Mouse (Mus musculus) intestine, postnatal 0 days (tissue): ENCODE measurements around the gene Ptbp3. TPM values are rescaled to one million over a fixed set of nuclear protein-coding genes. Genes with fewer than 3 reads are reported as not detected.
"Not testable (repeated sequence)": the region's sequence is repeated elsewhere in the genome, so short reads cannot be mapped to it uniquely, and the experiment has no call there.

Source experiments
- ATAC-seq: fragments of 200-750 bp; cut with Nextera tagmentation; 2 replicates; pipeline ENCODE4 v1.8.0; 2017; ENCODE audit warnings: mild to moderate bottlenecking, moderate TSS enrichment, moderate library complexity
- H3K27ac ChIP-seq: fragments of 300-500 bp; sonication (generic); 2 replicates; pipeline ENCODE4 v1.5.1; 2014; ENCODE audit warnings: mild to moderate bottlenecking, low read depth, low read length, moderate library complexity
- H3K27me3 ChIP-seq: fragments of 300-500 bp; sonication (generic); replicated peaks from 2 replicates; pipeline ENCODE4 v1.6.1; 2014; ENCODE audit warnings: low read length, mixed read lengths; ENCODE audit not compliant: control insufficient read depth, insufficient read depth
- H3K36me3 ChIP-seq: fragments of 300-500 bp; sonication (generic); 2 replicates; pipeline ENCODE4 v1.6.1; 2014; ENCODE audit warnings: mild to moderate bottlenecking, moderate library complexity; ENCODE audit not compliant: control insufficient read depth, insufficient read depth
- H3K4me1 ChIP-seq: fragments of 300-500 bp; sonication (generic); replicated peaks from 2 replicates; pipeline ENCODE4 v1.6.1; 2014; ENCODE audit warnings: antibody characterized with exemption, low read length, mixed read lengths; ENCODE audit not compliant: control insufficient read depth, insufficient read depth
- H3K4me2 ChIP-seq: fragments of 300-500 bp; sonication (generic); replicated peaks from 2 replicates; pipeline ENCODE4 v1.6.1; 2014; ENCODE audit warnings: low read depth, mild to moderate bottlenecking, moderate library complexity
- H3K4me3 ChIP-seq: fragments of 300-500 bp; sonication (generic); 2 replicates; pipeline ENCODE4 v1.5.1; 2014; ENCODE audit warnings: low read depth, low read length
- H3K9ac ChIP-seq: fragments of 300-500 bp; sonication (generic); 2 replicates; pipeline ENCODE4 v1.6.1; 2014; ENCODE audit warnings: mild to moderate bottlenecking, low read depth, low read length
- H3K9me3 ChIP-seq: fragments of 300-500 bp; sonication (generic); 2 replicates; pipeline ENCODE4 v1.6.1; 2016; ENCODE audit warnings: mixed run types; ENCODE audit not compliant: control insufficient read depth
- CTCF ChIP-seq: sonication (generic); IDR thresholded peaks from 2 replicates; pipeline ENCODE4 v1.5.1; 2016; ENCODE audit warnings: low read depth, mild to moderate bottlenecking, control low read depth, antibody characterized with exemption, moderate library complexity
- WGBS: fragments of 180-500 bp; shearing (Covaris S2); extraction: QIAGEN DNeasy Blood & Tissue Kit; methylation state at CpG from one replicate; pipeline ENCODE4 v1.1.7; 2014; 5-methylcytosine and 5-hydroxymethylcytosine counted together
- polyA plus RNA-seq: library from polyadenylated mRNA; unstranded; fragments of >200 nt; fragmentation: Nextera tagmentation; extraction: Ambion mirVana; gene quantifications from 2 replicates; pipeline ENCODE4 v1.2.1, GENCODE M21; 2015

The Ptbp3 gene
- polyA plus RNA-seq, 1 experiment from 2014 or later = 67.9 TPM

GRCm38 (mm10) chr4:59569538-59569937 is 20.4 kb upstream of the Ptbp3 start:
- Histone ChIP-seq H3K4me2 (no peak overlapping the region), H3K27ac (no peak overlapping the region), H3K36me3 (no peaks in the 10 kb centered on the region), H3K4me3 (no peak overlapping the region), H3K9ac (no peak overlapping the region), H3K27me3 (no peaks in the 10 kb centered on the region), H3K4me1 (no peaks in the 10 kb centered on the region), H3K9me3 (no peaks in the 10 kb centered on the region)
- 1% methylated on average over 7 of the region's 7 CpGs for WGBS
- ATAC-seq = 0 out of 2 replicates have a peak, but pooled peaks have one; percentile 36
- peak; percentile 79 for TF ChIP-seq CTCF

GRCm38 (mm10) chr4:59567576-59568260 is 18.6 kb upstream of the Ptbp3 start:
- H3K4me2 ChIP-seq = no peak overlapping the region
- TF ChIP-seq CTCF = no peak
- WGBS = 70% methylated on average over 6 of the region's 6 CpGs
- no peaks in the 10 kb centered on the region for H3K36me3 ChIP-seq
- no peaks in the 10 kb centered on the region for H3K4me1 ChIP-seq
- no peak overlapping the region for H3K9ac ChIP-seq
- H3K27ac ChIP-seq = no peak overlapping the region; the same call in 1 of the 2 replicates
- H3K27me3 ChIP-seq = no peaks in the 10 kb centered on the region
- H3K4me3 ChIP-seq = no peak overlapping the region
- H3K9me3 ChIP-seq = no peaks in the 10 kb centered on the region
- peak; percentile 51; the same call in 1 of the 2 replicates for ATAC-seq

- Histone ChIP-seq H3K4me2 (no peak overlapping the region), H3K27me3 (no peaks in the 10 kb centered on the region), H3K9ac (no peak overlapping the region), H3K4me3 (no peak overlapping the region), H3K4me1 (no peaks in the 10 kb centered on the region), H3K36me3 (no peaks in the 10 kb centered on the region), H3K9me3 (no peaks in the 10 kb centered on the region), H3K27ac (no peak overlapping the region)
- 73% methylated on average over 8 of the region's 8 CpGs for WGBS
- TF ChIP-seq CTCF = no peak
- ATAC-seq = no peak
These were observed 16.5 kb upstream of the Ptbp3 start for GRCm38 (mm10) chr4:59565571-59566188.

- Histone ChIP-seq H3K36me3 (no peaks in the 10 kb centered on the region), H3K4me1 (no peaks in the 10 kb centered on the region), H3K27me3 (no peaks in the 10 kb centered on the region), H3K9ac (no peak overlapping the region), H3K4me3 (no peak overlapping the region), H3K4me2 (no peak overlapping the region), H3K9me3 (no peaks in the 10 kb centered on the region), H3K27ac (no peak overlapping the region)
- 80% methylated on average over 3 of the region's 3 CpGs for WGBS
- no peak for ATAC-seq
- no peak for TF ChIP-seq CTCF
These were observed 15.0 kb upstream of the Ptbp3 start for GRCm38 (mm10) chr4:59564128-59564527.

GRCm38 (mm10) chr4:59560141-59560540 is 11.0 kb upstream of the Ptbp3 start:
- no peak overlapping the region for H3K4me3 ChIP-seq
- no peaks in the 10 kb centered on the region for H3K27me3 ChIP-seq
- no peaks in the 10 kb centered on the region for H3K9me3 ChIP-seq
- H3K4me1 ChIP-seq = no peaks in the 10 kb centered on the region
- no peak overlapping the region for H3K4me2 ChIP-seq
- 85% methylated on average over 6 of the region's 6 CpGs for WGBS
- ATAC-seq = no peak
- H3K27ac ChIP-seq = no peak overlapping the region
- H3K9ac ChIP-seq = no peak overlapping the region
- no peaks in the 10 kb centered on the region for H3K36me3 ChIP-seq
- TF ChIP-seq CTCF = no peak

- Histone ChIP-seq H3K27ac (no peak overlapping the region), H3K36me3 (no peaks in the 10 kb centered on the region), H3K27me3 (no peaks in the 10 kb centered on the region), H3K4me1 (0 out of 2 replicates have a peak, but pooled peaks cover 4% of the 10 kb centered on the region), H3K4me2 (no peak overlapping the region), H3K9me3 (no peaks in the 10 kb centered on the region), H3K9ac (no peak overlapping the region), H3K4me3 (no peak overlapping the region)
- WGBS = 57% methylated on average over 6 of the region's 6 CpGs
- ATAC-seq = no peak
- no peak for TF ChIP-seq CTCF
These were observed 9.0 kb upstream of the Ptbp3 start for GRCm38 (mm10) chr4:59558096-59558720.

- H3K9ac ChIP-seq, H3K4me2 ChIP-seq, H3K27ac ChIP-seq, H3K4me1 ChIP-seq, H3K36me3 ChIP-seq, H3K9me3 ChIP-seq, H3K4me3 ChIP-seq, ATAC-seq, H3K27me3 ChIP-seq: not testable (repeated sequence)
- 87% methylated on average over 4 of the region's 4 CpGs for WGBS
These were observed 8.2 kb upstream of the Ptbp3 start for GRCm38 (mm10) chr4:59557343-59557742.
